Mouse (Mus musculus): Measurements from ENCODE around the gene Ankrd2. TPM values are rescaled to one million over a fixed set of nuclear protein-coding genes. Genes with fewer than 3 reads are reported as not detected.

The Ankrd2 gene
- polyA plus RNA-seq, 1 experiment, result 6.8 TPM

GRCm38 (mm10) chr19:42034881-42035455 lies 832 bp upstream of the Ankrd2 start:
- Histone ChIP-seq H3K4me1 (ENCODE audit: control insufficient read depth, insufficient read depth, insufficient read length) (no peaks in the 10 kb centered on the region), H3K27me3 (ENCODE audit: control insufficient read depth, insufficient read depth, low read length) (no peaks in the 10 kb centered on the region), H3K27ac (ENCODE audit: insufficient read depth, low read length) (no peak overlapping the region), H3K4me3 (ENCODE audit: extremely low read depth, insufficient read depth, insufficient read length) (no peak overlapping the region), H3K36me3 (ENCODE audit: control insufficient read depth, insufficient read depth, low read length) (peaks cover 2% of the 10 kb centered on the region; the same call in 1 of the 2 replicates)
- WGBS, result 70% methylated on average over 11 of the region's 11 CpGs
- DNase-seq (ENCODE audit: low read depth in 1 of 2, low spot score in 2 of 2), result no peak
- TF ChIP-seq CTCF (IDR thresholded peaks at IDR 0.05; ENCODE audit: extremely low read depth, insufficient read depth, insufficient read length, insufficient replicate concordance) (no peak), POLR2A (IDR thresholded peaks at IDR 0.05; ENCODE audit: low read depth, low read length) (no peak)

GRCm38 (mm10) chr19:42036357-42036756 lies 557 bp downstream of the Ankrd2 start:
- Histone ChIP-seq H3K36me3 (ENCODE audit: control insufficient read depth, insufficient read depth, low read length) (peaks cover 2% of the 10 kb centered on the region; the same call in 1 of the 2 replicates), H3K4me1 (ENCODE audit: control insufficient read depth, insufficient read depth, insufficient read length) (no peaks in the 10 kb centered on the region), H3K27ac (ENCODE audit: insufficient read depth, low read length) (no peak overlapping the region), H3K4me3 (ENCODE audit: extremely low read depth, insufficient read depth, insufficient read length) (no peak overlapping the region), H3K27me3 (ENCODE audit: control insufficient read depth, insufficient read depth, low read length) (no peaks in the 10 kb centered on the region)
- 82% methylated on average over 3 of the region's 3 CpGs for WGBS
- no peak for DNase-seq (ENCODE audit: low read depth in 1 of 2, low spot score in 2 of 2)
- TF ChIP-seq CTCF (IDR thresholded peaks at IDR 0.05; ENCODE audit: extremely low read depth, insufficient read depth, insufficient read length, insufficient replicate concordance) (no peak), POLR2A (IDR thresholded peaks at IDR 0.05; ENCODE audit: low read depth, low read length) (no peak)

- Histone ChIP-seq H3K27ac (ENCODE audit: insufficient read depth, low read length) (no peak overlapping the region), H3K4me1 (ENCODE audit: control insufficient read depth, insufficient read depth, insufficient read length) (no peaks in the 10 kb centered on the region), H3K36me3 (ENCODE audit: control insufficient read depth, insufficient read depth, low read length) (0 out of 2 replicates have a peak, but pooled peaks cover 2% of the 10 kb centered on the region), H3K4me3 (ENCODE audit: extremely low read depth, insufficient read depth, insufficient read length) (no peak overlapping the region), H3K27me3 (ENCODE audit: control insufficient read depth, insufficient read depth, low read length) (no peaks in the 10 kb centered on the region)
- 80% methylated on average over 11 of the region's 11 CpGs for WGBS
- no peak for TF ChIP-seq POLR2A (IDR thresholded peaks at IDR 0.05; ENCODE audit: low read depth, low read length)
- TF ChIP-seq CTCF (IDR thresholded peaks at IDR 0.05; ENCODE audit: extremely low read depth, insufficient read depth, insufficient read length, insufficient replicate concordance), result no peak
- no peak for DNase-seq (ENCODE audit: low read depth in 1 of 2, low spot score in 2 of 2)
Observed at GRCm38 (mm10) chr19:42037167-42037702, 1.4 kb downstream of the Ankrd2 start.

- H3K27ac ChIP-seq (ENCODE audit: insufficient read depth, low read length), result no peak overlapping the region
- no peak overlapping the region for H3K4me3 ChIP-seq (ENCODE audit: extremely low read depth, insufficient read depth, insufficient read length)
- H3K27me3 ChIP-seq (ENCODE audit: control insufficient read depth, insufficient read depth, low read length), result no peaks in the 10 kb centered on the region
- DNase-seq (ENCODE audit: low read depth in 1 of 2, low spot score in 2 of 2), result no peak
- WGBS, result 87% methylated on average over 12 of the region's 12 CpGs
- 0 out of 2 replicates have a peak, but pooled peaks cover 2% of the 10 kb centered on the region for H3K36me3 ChIP-seq (ENCODE audit: control insufficient read depth, insufficient read depth, low read length)
- H3K4me1 ChIP-seq (ENCODE audit: control insufficient read depth, insufficient read depth, insufficient read length), result no peaks in the 10 kb centered on the region
- no peak for TF ChIP-seq POLR2A (IDR thresholded peaks at IDR 0.05; ENCODE audit: low read depth, low read length)
- TF ChIP-seq CTCF (IDR thresholded peaks at IDR 0.05; ENCODE audit: extremely low read depth, insufficient read depth, insufficient read length, insufficient replicate concordance), result no peak
Observed at GRCm38 (mm10) chr19:42038310-42038709, 2.5 kb downstream of the Ankrd2 start.

GRCm38 (mm10) chr19:42043988-42044387 lies 8.2 kb downstream of the Ankrd2 start:
- no peaks in the 10 kb centered on the region for H3K4me1 ChIP-seq (ENCODE audit: control insufficient read depth, insufficient read depth, insufficient read length)
- no peak for TF ChIP-seq POLR2A (IDR thresholded peaks at IDR 0.05; ENCODE audit: low read depth, low read length)
- no peak for TF ChIP-seq CTCF (IDR thresholded peaks at IDR 0.05; ENCODE audit: extremely low read depth, insufficient read depth, insufficient read length, insufficient replicate concordance)
- WGBS, result 95% methylated on average over 6 of the region's 6 CpGs
- no peak overlapping the region for H3K4me3 ChIP-seq (ENCODE audit: extremely low read depth, insufficient read depth, insufficient read length)
- no peak for DNase-seq (ENCODE audit: low read depth in 1 of 2, low spot score in 2 of 2)
- H3K36me3 ChIP-seq (ENCODE audit: control insufficient read depth, insufficient read depth, low read length), result no peaks in the 10 kb centered on the region
- no peak overlapping the region for H3K27ac ChIP-seq (ENCODE audit: insufficient read depth, low read length)
- H3K27me3 ChIP-seq (ENCODE audit: control insufficient read depth, insufficient read depth, low read length), result no peaks in the 10 kb centered on the region

- Histone ChIP-seq H3K4me3 (ENCODE audit: extremely low read depth, insufficient read depth, insufficient read length) (no peak within 1 kb of the TSS; the same call in 1 of the 2 replicates), H3K4me1 (ENCODE audit: control insufficient read depth, insufficient read depth, insufficient read length) (no peaks in the 10 kb centered on the region), H3K27me3 (ENCODE audit: control insufficient read depth, insufficient read depth, low read length) (no peaks in the 10 kb centered on the region), H3K36me3 (ENCODE audit: control insufficient read depth, insufficient read depth, low read length) (no peaks in the 10 kb centered on the region), H3K27ac (ENCODE audit: insufficient read depth, low read length) (no peak within 1 kb of the TSS)
- peak; percentile 12 to 43 for DNase-seq (ENCODE audit: low read depth in 1 of 2, low spot score in 2 of 2)
- 40% methylated on average over 23 of the region's 23 CpGs for WGBS
- TF ChIP-seq POLR2A (IDR thresholded peaks at IDR 0.05; ENCODE audit: low read depth, low read length) (no peak), CTCF (IDR thresholded peaks at IDR 0.05; ENCODE audit: extremely low read depth, insufficient read depth, insufficient read length, insufficient replicate concordance) (peak; percentile 51; the same call in 1 of the 2 replicates)
Observed at GRCm38 (mm10) chr19:42045269-42046102, 9.7 kb downstream of the Ankrd2 start, which contains the start of gene Hoga1. Hoga1 (plus strand) TSS chr19:42045610.
